Mouse (Mus musculus) cerebellum, postnatal 10 days (tissue): ENCODE data around the gene Mef2a.

Experiments
- DNase-seq, 2 experiments: peaks; one replicate each; pipeline ENCODE4 v3.0.0; 2021; ENCODE audit warnings: mixed read lengths in 2 of 2

Mef2a gene

GRCm38 (mm10) chr7:67243121-67243893 lies 129.4 kb downstream of the Mef2a start:
- DNase-seq, result peak; percentile 50 to 69

GRCm38 (mm10) chr7:67241969-67242368 lies 130.7 kb downstream of the Mef2a start:
- DNase-seq, result no peak

- DNase-seq, result no peak
Observed at GRCm38 (mm10) chr7:67237752-67238151, 134.9 kb downstream of the Mef2a start.

GRCm38 (mm10) chr7:67236351-67236750 lies 136.3 kb downstream of the Mef2a start:
- no peak for DNase-seq

- DNase-seq, result peak; percentile 56 to 60
Observed at GRCm38 (mm10) chr7:67234797-67235196, 137.9 kb downstream of the Mef2a start.

GRCm38 (mm10) chr7:67232504-67232903 lies 140.2 kb downstream of the Mef2a start:
- no peak for DNase-seq

GRCm38 (mm10) chr7:67230640-67231140 lies 142.0 kb downstream of the Mef2a start:
- DNase-seq, result no peak

- DNase-seq, result peak; percentile 70 to 79
Observed at GRCm38 (mm10) chr7:67230221-67230620, 142.4 kb downstream of the Mef2a start.

- DNase-seq, result no peak
Observed at GRCm38 (mm10) chr7:67229701-67230100, 143.0 kb downstream of the Mef2a start.

- DNase-seq, result peak; percentile 70
Observed at GRCm38 (mm10) chr7:67228891-67229602, 143.6 kb downstream of the Mef2a start.

GRCm38 (mm10) chr7:67228390-67228789 lies 144.3 kb downstream of the Mef2a start:
- peak; percentile 89 to 90 for DNase-seq

- DNase-seq, result no peak
Observed at GRCm38 (mm10) chr7:67227538-67227937, 145.1 kb downstream of the Mef2a start.

GRCm38 (mm10) chr7:67225943-67226625 lies 146.6 kb downstream of the Mef2a start:
- DNase-seq, result peak; percentile 36 to 60

- peak; percentile 98 to 99 for DNase-seq
Observed at GRCm38 (mm10) chr7:67222220-67222862, 150.3 kb downstream of the Mef2a start, which contains the start of gene Lysmd4. Gene Lysmd4, plus strand, starts transcription at chr7:67222544.

GRCm38 (mm10) chr7:67217025-67217424 lies 155.6 kb downstream of the Mef2a start:
- DNase-seq, result peak; percentile 84 to 86

- DNase-seq, result no peak
Observed at GRCm38 (mm10) chr7:67216351-67216750, 156.3 kb downstream of the Mef2a start.

GRCm38 (mm10) chr7:67213589-67213988 lies 159.1 kb downstream of the Mef2a start:
- DNase-seq, result no peak

GRCm38 (mm10) chr7:67211971-67212370 lies 160.7 kb downstream of the Mef2a start:
- no peak for DNase-seq

- DNase-seq, result no peak
Observed at GRCm38 (mm10) chr7:67211341-67211740, 161.3 kb downstream of the Mef2a start.

GRCm38 (mm10) chr7:67210004-67210833 lies 162.4 kb downstream of the Mef2a start:
- DNase-seq, result no peak

GRCm38 (mm10) chr7:67208317-67208716 lies 164.3 kb downstream of the Mef2a start:
- no peak for DNase-seq

- DNase-seq, result no peak
Observed at GRCm38 (mm10) chr7:67207701-67208100, 165.0 kb downstream of the Mef2a start.
